Mouse (Mus musculus): Measurements from ENCODE around the gene Zfp810. TPM values are rescaled to one million over a fixed set of nuclear protein-coding genes. Genes with fewer than 3 reads are reported as not detected.
A peak's percentile ranks its signal among the peaks of the same experiment; 100 is the strongest.
"Not testable (repeated sequence)": the region's sequence is repeated elsewhere in the genome, so short reads cannot be mapped to it uniquely, and the experiment has no call there.

Gene Zfp810
- total and polyA plus RNA-seq, 3 experiments: 4.3 to 6.7 (median 4.3) TPM

GRCm38 (mm10) chr9:22314066-22314465 is 6.6 kb upstream of the Zfp810 start:
- no peaks in the 10 kb centered on the region for H3K36me3 ChIP-seq (ENCODE audit: control insufficient read depth, insufficient read depth, low read length)
- intact Hi-C loops (cut with DNase I): no loop called here
- TF ChIP-seq EP300 (IDR thresholded peaks at IDR 0.05; ENCODE audit: insufficient read depth, low read depth, low read length) (no peak), POLR2A (IDR thresholded peaks at IDR 0.05; ENCODE audit: insufficient read depth, low read depth, low read length) (no peak), CTCF (IDR thresholded peaks at IDR 0.05) (no peak)
- 50% methylated on average over 3 of the region's 3 CpGs for WGBS
- H3K9ac ChIP-seq (ENCODE audit: low read depth, low read length): no peak overlapping the region
- no peaks in the 10 kb centered on the region for H3K79me2 ChIP-seq (replicated peaks; ENCODE audit: control insufficient read depth, insufficient read depth, low read length)
- H3K27ac ChIP-seq: no peak overlapping the region
- DNase-seq: no peak
- H3K4me3 ChIP-seq: no peak overlapping the region
- no peaks in the 10 kb centered on the region for H3K27me3 ChIP-seq (ENCODE audit: control insufficient read depth, insufficient read depth, low read length)
- H3K4me1 ChIP-seq (ENCODE audit: control insufficient read depth, insufficient read depth, low read length): no peaks in the 10 kb centered on the region; the same call in 1 of the 2 replicates

- intact Hi-C loops (cut with DNase I): no loop called here
- no peaks in the 10 kb centered on the region for H3K79me2 ChIP-seq (replicated peaks; ENCODE audit: control insufficient read depth, insufficient read depth, low read length)
- no peak overlapping the region for H3K4me3 ChIP-seq
- TF ChIP-seq EP300 (IDR thresholded peaks at IDR 0.05; ENCODE audit: insufficient read depth, low read depth, low read length): no peak
- TF ChIP-seq CTCF (IDR thresholded peaks at IDR 0.05): no peak
- no peak for TF ChIP-seq POLR2A (IDR thresholded peaks at IDR 0.05; ENCODE audit: insufficient read depth, low read depth, low read length)
- H3K27me3 ChIP-seq (ENCODE audit: control insufficient read depth, insufficient read depth, low read length): no peaks in the 10 kb centered on the region
- DNase-seq: no peak
- H3K27ac ChIP-seq: no peak overlapping the region
- H3K36me3 ChIP-seq (ENCODE audit: control insufficient read depth, insufficient read depth, low read length): no peaks in the 10 kb centered on the region
- 72% methylated on average over 5 of the region's 5 CpGs for WGBS
- H3K9ac ChIP-seq (ENCODE audit: low read depth, low read length): no peak overlapping the region
- H3K4me1 ChIP-seq (ENCODE audit: control insufficient read depth, insufficient read depth, low read length): no peaks in the 10 kb centered on the region; the same call in 1 of the 2 replicates
Measured at GRCm38 (mm10) chr9:22313218-22313617, 5.8 kb upstream of the Zfp810 start.

- WGBS: 76% methylated on average over 5 of the region's 5 CpGs
Measured at GRCm38 (mm10) chr9:22309651-22310050, 2.2 kb upstream of the Zfp810 start.

GRCm38 (mm10) chr9:22307920-22308262 is 443 bp upstream of the Zfp810 start:
- not testable (repeated sequence) for H3K36me3 ChIP-seq (ENCODE audit: control insufficient read depth, insufficient read depth, low read length); H3K27me3 ChIP-seq (ENCODE audit: control insufficient read depth, insufficient read depth, low read length); H3K79me2 ChIP-seq (replicated peaks; ENCODE audit: control insufficient read depth, insufficient read depth, low read length); DNase-seq; H3K4me1 ChIP-seq (ENCODE audit: control insufficient read depth, insufficient read depth, low read length)
- Histone ChIP-seq H3K4me3 (peak overlapping the region; percentile 80), H3K27ac (peak overlapping the region; percentile 88), H3K9ac (ENCODE audit: low read depth, low read length) (peak overlapping the region; percentile 77)
- intact Hi-C loops (cut with DNase I): loop anchor here (2.0 to 5.0 kb wide), 2 partner anchors 19 to 81 kb away; partner anchors contain the start of gene Zfp809
- WGBS: 10% methylated on average over 9 of the region's 9 CpGs

More at GRCm38 (mm10) chr9:22309651-22310050, 2.2 kb upstream of the Zfp810 start:
- no peak overlapping the region for H3K4me3 ChIP-seq
- no peaks in the 10 kb centered on the region for H3K79me2 ChIP-seq (replicated peaks; ENCODE audit: control insufficient read depth, insufficient read depth, low read length)
- no peaks in the 10 kb centered on the region for H3K36me3 ChIP-seq (ENCODE audit: control insufficient read depth, insufficient read depth, low read length)
- DNase-seq: no peak
- H3K27me3 ChIP-seq (ENCODE audit: control insufficient read depth, insufficient read depth, low read length): no peaks in the 10 kb centered on the region
- intact Hi-C loops (cut with DNase I): loop anchor here (2.0 to 5.0 kb wide), 2 partner anchors 17 to 82 kb away; partner anchors contain the start of gene Zfp809
- H3K9ac ChIP-seq (ENCODE audit: low read depth, low read length): no peak overlapping the region
- TF ChIP-seq EP300 (IDR thresholded peaks at IDR 0.05; ENCODE audit: insufficient read depth, low read depth, low read length) (no peak), POLR2A (IDR thresholded peaks at IDR 0.05; ENCODE audit: insufficient read depth, low read depth, low read length) (no peak), CTCF (IDR thresholded peaks at IDR 0.05) (no peak)
- peaks cover 1% of the 10 kb centered on the region for H3K4me1 ChIP-seq (ENCODE audit: control insufficient read depth, insufficient read depth, low read length)
- no peak overlapping the region for H3K27ac ChIP-seq

GRCm38 (mm10) chr9:22306726-22307125 is 722 bp downstream of the Zfp810 start:
- H3K27me3 ChIP-seq (ENCODE audit: control insufficient read depth, insufficient read depth, low read length): no peaks in the 10 kb centered on the region

GRCm38 (mm10) chr9:22302199-22302598 is 5.2 kb downstream of the Zfp810 start:
- Histone ChIP-seq H3K79me2 (replicated peaks; ENCODE audit: control insufficient read depth, insufficient read depth, low read length) (no peaks in the 10 kb centered on the region), H3K4me3 (no peak overlapping the region), H3K36me3 (ENCODE audit: control insufficient read depth, insufficient read depth, low read length) (peaks cover 8% of the 10 kb centered on the region), H3K9ac (ENCODE audit: low read depth, low read length) (no peak overlapping the region), H3K4me1 (ENCODE audit: control insufficient read depth, insufficient read depth, low read length) (peaks cover 1% of the 10 kb centered on the region), H3K27me3 (ENCODE audit: control insufficient read depth, insufficient read depth, low read length) (no peaks in the 10 kb centered on the region), H3K27ac (no peak overlapping the region)
- intact Hi-C loops (cut with DNase I): no loop called here
- TF ChIP-seq CTCF (IDR thresholded peaks at IDR 0.05) (no peak), POLR2A (IDR thresholded peaks at IDR 0.05; ENCODE audit: insufficient read depth, low read depth, low read length) (no peak), EP300 (IDR thresholded peaks at IDR 0.05; ENCODE audit: insufficient read depth, low read depth, low read length) (no peak)
- 91% methylated on average over 1 of the region's 1 CpGs for WGBS
- no peak for DNase-seq

More at GRCm38 (mm10) chr9:22306726-22307125, 722 bp downstream of the Zfp810 start:
- Histone ChIP-seq H3K79me2 (replicated peaks; ENCODE audit: control insufficient read depth, insufficient read depth, low read length) (no peaks in the 10 kb centered on the region), H3K4me3 (peak overlapping the region; percentile 80), H3K27ac (peak overlapping the region; percentile 88), H3K36me3 (ENCODE audit: control insufficient read depth, insufficient read depth, low read length) (no peaks in the 10 kb centered on the region), H3K9ac (ENCODE audit: low read depth, low read length) (peak overlapping the region; percentile 89), H3K4me1 (ENCODE audit: control insufficient read depth, insufficient read depth, low read length) (peaks cover 1% of the 10 kb centered on the region)
- TF ChIP-seq EP300 (IDR thresholded peaks at IDR 0.05; ENCODE audit: insufficient read depth, low read depth, low read length): no peak
- TF ChIP-seq CTCF (IDR thresholded peaks at IDR 0.05): no peak
- TF ChIP-seq POLR2A (IDR thresholded peaks at IDR 0.05; ENCODE audit: insufficient read depth, low read depth, low read length): no peak
- intact Hi-C loops (cut with DNase I): loop anchor here (5.0 kb wide), 1 partner anchor 79 kb away; the partner anchor contains the start of gene Zfp809
- 28% methylated on average over 6 of the region's 6 CpGs for WGBS
- no peak for DNase-seq

Data from heart, adult 2 months (tissue).